Mouse (Mus musculus) brain, embryonic 14.5 days (tissue): Measurements from ENCODE around the gene Thada.

Source experiments
- CTCF ChIP-seq: fragments of 200-500 bp; IDR thresholded peaks from 2 replicates; pipeline ENCODE4 v1.5.1; 2012; ENCODE audit warnings: inconsistent platforms, mild to moderate bottlenecking, moderate library complexity, borderline replicate concordance; ENCODE audit not compliant: insufficient read depth, insufficient read length; ENCODE audit errors: extremely low read depth
- POLR2A ChIP-seq: fragments of 200-500 bp; IDR thresholded peaks from 2 replicates; pipeline ENCODE4 v1.6.1; 2012; ENCODE audit warnings: mild to moderate bottlenecking, inconsistent platforms, borderline replicate concordance; ENCODE audit not compliant: poor library complexity, insufficient read depth, insufficient read length, severe bottlenecking; ENCODE audit errors: extremely low read depth

DNA sequence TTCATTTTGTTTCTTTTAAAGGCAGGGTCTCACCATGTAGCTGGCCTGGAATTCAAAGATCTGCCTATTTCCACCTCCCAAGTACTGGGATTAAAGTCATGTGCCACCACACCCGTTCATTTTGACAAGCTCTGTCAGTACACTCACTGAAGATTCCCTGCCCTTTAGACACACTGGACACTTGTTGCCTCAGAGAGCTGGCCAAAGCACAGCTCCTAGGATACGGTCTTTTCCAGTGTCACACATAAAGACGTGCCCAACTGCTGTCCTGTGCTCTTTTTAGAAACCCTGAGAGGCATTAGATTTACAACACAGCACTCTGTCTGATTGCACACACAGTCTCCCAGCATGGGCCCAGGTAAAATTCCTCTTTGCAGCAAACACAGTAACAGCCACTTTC, 248.3 kb downstream of the Thada start:
- TF ChIP-seq POLR2A: no peak
- TF ChIP-seq CTCF: no peak
